Mouse (Mus musculus) testis, adult 2 months (tissue): Measurements from ENCODE around the gene Pamr1.

ENCODE experiments used
- CTCF ChIP-seq: fragments of 200-500 bp; IDR thresholded peaks from 2 replicates; pipeline ENCODE4 v1.5.1; 2012; ENCODE audit warnings: low read depth, mild to moderate bottlenecking, inconsistent platforms, low read length, moderate library complexity; ENCODE audit not compliant: control insufficient read depth, insufficient read depth, insufficient replicate concordance
- POLR2A ChIP-seq: fragments of 200-500 bp; IDR thresholded peaks from 2 replicates; pipeline ENCODE4 v1.6.1; 2012; ENCODE audit warnings: low read depth, mild to moderate bottlenecking, inconsistent platforms, low read length, moderate library complexity; ENCODE audit not compliant: control insufficient read depth

GRCm38 (mm10) chr2:102543961-102544719 lies 5.7 kb upstream of the Pamr1 start:
- TF ChIP-seq CTCF: no peak
- TF ChIP-seq POLR2A: no peak
